Mouse (Mus musculus) limb, embryonic 13.5 days (tissue): ENCODE data around the gene Il22ra2. TPM values are rescaled to one million over a fixed set of nuclear protein-coding genes. Genes with fewer than 3 reads are reported as not detected.
A peak's percentile ranks its signal among the peaks of the same experiment; 100 is the strongest.

ENCODE experiments used
- ATAC-seq: fragments of 200-750 bp; cut with Nextera tagmentation; 2 replicates; pipeline ENCODE4 v1.8.0; 2017; ENCODE audit warnings: low read depth, moderate number of reproducible peaks, moderate TSS enrichment; ENCODE audit not compliant: low FRiP score
- H3K27ac ChIP-seq: fragments of 300-500 bp; sonication (generic); 2 replicates; pipeline ENCODE4 v1.5.1; 2015; ENCODE audit warnings: inconsistent platforms, mild to moderate bottlenecking, moderate library complexity
- H3K27me3 ChIP-seq: fragments of 300-500 bp; sonication (generic); 2 replicates; pipeline ENCODE4 v1.6.1; 2015; ENCODE audit warnings: mild to moderate bottlenecking, inconsistent platforms
- H3K36me3 ChIP-seq: fragments of 300-500 bp; sonication (generic); 2 replicates; pipeline ENCODE4 v1.6.1; 2015; ENCODE audit warnings: inconsistent platforms, mild to moderate bottlenecking, moderate library complexity
- H3K4me1 ChIP-seq: fragments of 300-500 bp; sonication (generic); 2 replicates; pipeline ENCODE4 v1.6.1; 2015; ENCODE audit warnings: inconsistent platforms
- H3K4me2 ChIP-seq: fragments of 300-500 bp; sonication (generic); replicated peaks from 2 replicates; pipeline ENCODE4 v1.6.1; 2015; ENCODE audit warnings: inconsistent platforms, mild to moderate bottlenecking, moderate library complexity
- H3K4me3 ChIP-seq: fragments of 300-500 bp; sonication (generic); 2 replicates; pipeline ENCODE4 v1.5.1; 2015; ENCODE audit warnings: moderate library complexity, mild to moderate bottlenecking, inconsistent platforms
- H3K9ac ChIP-seq: fragments of 300-500 bp; sonication (generic); 2 replicates; pipeline ENCODE4 v1.6.1; 2015; ENCODE audit warnings: mild to moderate bottlenecking, inconsistent platforms
- H3K9me3 ChIP-seq: fragments of 300-500 bp; sonication (generic); 2 replicates; pipeline ENCODE4 v1.6.1; 2016; ENCODE audit warnings: inconsistent platforms
- WGBS: fragments of 180-500 bp; shearing (Covaris S2); methylation state at CpG from one replicate; pipeline ENCODE4 v1.1.7; 2015; 5-methylcytosine and 5-hydroxymethylcytosine counted together
- polyA plus RNA-seq: library from polyadenylated mRNA; unstranded; fragments of >200 nt; fragmentation: Nextera tagmentation; extraction: Ambion mirVana; gene quantifications from 2 replicates; pipeline ENCODE4 v1.2.1, GENCODE M21; 2015

The Il22ra2 gene
- not detected in 2 replicates for polyA plus RNA-seq

DNA sequence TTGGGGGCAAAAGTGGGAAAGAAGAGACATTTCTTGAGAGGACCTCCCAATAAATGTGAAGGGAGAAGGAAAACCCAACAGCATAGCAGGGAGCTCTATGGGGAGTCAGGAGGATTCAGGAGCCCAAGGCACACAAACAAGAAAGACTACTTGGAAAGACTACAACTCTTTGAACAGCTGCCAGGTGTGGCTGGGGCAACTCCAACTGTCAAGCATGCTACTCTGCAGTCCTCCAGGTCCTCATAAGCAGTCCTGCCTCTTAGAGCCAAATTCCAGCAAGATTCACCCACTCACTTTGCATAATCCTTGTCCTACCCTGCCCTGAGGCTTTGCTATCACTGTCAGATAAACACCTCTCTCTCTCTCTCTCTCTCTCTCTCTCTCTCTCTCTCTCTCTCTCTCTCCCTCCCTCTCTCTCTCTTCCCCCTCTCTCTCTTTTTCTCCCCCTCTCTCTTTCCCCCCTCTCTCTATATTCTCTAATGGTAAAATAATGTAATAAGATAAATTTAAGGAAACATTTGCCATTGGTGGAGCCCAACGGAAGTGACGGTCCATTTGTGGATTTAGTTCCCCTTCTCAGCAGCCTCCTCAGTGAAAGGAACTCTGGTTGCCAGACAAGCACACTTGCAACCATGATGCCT, at the start of gene Il22ra2:
Gene Il22ra2 (plus strand): TSS at position 591 of the 641 bp plus-strand sequence.
- no peak for ATAC-seq
- Histone ChIP-seq H3K4me1 (no peaks in the 10 kb centered on the region), H3K9ac (no peak within 1 kb of the TSS), H3K27me3 (no peaks in the 10 kb centered on the region), H3K4me3 (no peak within 1 kb of the TSS), H3K4me2 (no peak within 1 kb of the TSS), H3K27ac (no peak within 1 kb of the TSS), H3K36me3 (no peaks in the 10 kb centered on the region), H3K9me3 (no peaks in the 10 kb centered on the region)
- WGBS: 94% methylated on average over 2 of the region's 2 CpGs

DNA sequence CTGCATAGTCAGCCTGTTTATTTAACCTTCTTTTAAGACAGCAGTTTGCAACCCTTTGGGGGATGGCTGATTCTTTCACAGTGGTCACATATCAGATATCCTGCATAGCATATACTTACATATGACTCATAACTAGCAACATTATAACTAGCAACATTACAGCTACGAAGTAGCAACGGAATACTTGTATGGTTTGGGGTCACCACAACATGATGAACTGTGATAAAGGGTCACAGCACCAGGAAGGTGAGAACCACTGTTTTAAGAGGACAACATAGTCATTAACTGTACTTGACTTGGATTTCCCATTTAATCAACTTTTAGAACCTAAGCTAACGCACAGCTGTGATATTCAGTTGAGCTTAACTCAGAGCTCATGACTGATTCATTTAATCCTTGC, 44.2 kb upstream of the Il22ra2 start:
- Histone ChIP-seq H3K27ac (no peak overlapping the region), H3K4me1 (peaks cover 4% of the 10 kb centered on the region; the same call in 1 of the 2 replicates), H3K9me3 (no peaks in the 10 kb centered on the region), H3K9ac (no peak overlapping the region), H3K36me3 (no peaks in the 10 kb centered on the region), H3K4me2 (no peak overlapping the region), H3K27me3 (no peaks in the 10 kb centered on the region), H3K4me3 (no peak overlapping the region)
- WGBS: 87% methylated on average over 3 of the region's 3 CpGs
- no peak for ATAC-seq

DNA sequence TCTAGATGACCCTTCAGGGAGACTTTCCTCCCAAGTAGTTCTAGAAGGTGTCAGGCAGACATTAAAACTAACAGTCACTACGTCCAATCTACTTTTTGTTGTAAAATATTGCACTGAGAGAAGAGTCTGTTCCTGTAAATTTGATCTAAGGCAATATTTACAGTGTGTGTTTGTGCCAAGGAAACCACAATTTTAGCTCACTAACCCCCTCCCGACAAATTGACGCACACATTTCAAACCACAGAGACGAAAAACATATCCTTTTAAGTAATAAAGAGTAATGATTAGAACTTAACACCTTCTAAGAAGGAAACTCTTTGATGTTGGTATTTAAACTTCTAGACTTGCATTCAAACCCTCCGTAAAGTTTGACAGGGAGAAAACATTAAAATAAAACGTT, 43.8 kb upstream of the Il22ra2 start:
- Histone ChIP-seq H3K4me3 (no peak overlapping the region), H3K9me3 (no peaks in the 10 kb centered on the region), H3K27me3 (no peaks in the 10 kb centered on the region), H3K27ac (no peak overlapping the region), H3K4me2 (no peak overlapping the region), H3K36me3 (no peaks in the 10 kb centered on the region), H3K9ac (no peak overlapping the region), H3K4me1 (peaks cover 4% of the 10 kb centered on the region; the same call in 1 of the 2 replicates)
- ATAC-seq: no peak
- WGBS: 46% methylated on average over 6 of the region's 6 CpGs

DNA sequence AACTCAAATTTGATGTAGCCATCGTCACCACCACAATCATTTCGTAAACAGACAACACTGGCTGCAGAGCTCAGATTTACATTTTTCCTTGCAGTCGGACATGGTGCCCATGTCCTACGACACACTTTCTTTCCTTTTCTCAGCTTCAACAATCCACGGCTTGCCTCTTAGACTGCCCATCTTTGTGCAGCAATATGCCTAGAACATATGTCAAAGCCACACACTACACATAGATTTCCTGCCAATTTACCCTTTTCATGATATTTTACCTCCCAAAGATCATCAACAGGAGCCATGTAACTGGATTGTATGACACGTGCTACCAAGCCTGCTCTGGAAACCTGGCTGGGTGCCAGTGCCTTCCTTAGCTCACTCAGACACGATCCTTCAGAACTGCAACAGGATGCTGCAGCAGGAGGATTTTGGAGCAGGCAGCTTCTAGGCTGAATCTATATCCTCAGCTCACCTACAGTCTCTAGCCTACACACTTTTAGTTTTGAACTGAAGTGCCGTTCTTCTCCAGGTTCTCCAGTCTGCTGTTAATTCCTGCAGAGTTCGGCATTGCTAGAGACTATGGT, 43.3 kb upstream of the Il22ra2 start:
- Histone ChIP-seq H3K4me1 (peaks cover 4% of the 10 kb centered on the region; the same call in 1 of the 2 replicates), H3K36me3 (no peaks in the 10 kb centered on the region), H3K9me3 (no peaks in the 10 kb centered on the region), H3K9ac (no peak overlapping the region), H3K27ac (no peak overlapping the region), H3K4me3 (no peak overlapping the region), H3K27me3 (no peaks in the 10 kb centered on the region), H3K4me2 (peak overlapping the region; percentile 26; the same call in 1 of the 2 replicates)
- 57% methylated on average over 9 of the region's 9 CpGs for WGBS
- ATAC-seq: no peak

DNA sequence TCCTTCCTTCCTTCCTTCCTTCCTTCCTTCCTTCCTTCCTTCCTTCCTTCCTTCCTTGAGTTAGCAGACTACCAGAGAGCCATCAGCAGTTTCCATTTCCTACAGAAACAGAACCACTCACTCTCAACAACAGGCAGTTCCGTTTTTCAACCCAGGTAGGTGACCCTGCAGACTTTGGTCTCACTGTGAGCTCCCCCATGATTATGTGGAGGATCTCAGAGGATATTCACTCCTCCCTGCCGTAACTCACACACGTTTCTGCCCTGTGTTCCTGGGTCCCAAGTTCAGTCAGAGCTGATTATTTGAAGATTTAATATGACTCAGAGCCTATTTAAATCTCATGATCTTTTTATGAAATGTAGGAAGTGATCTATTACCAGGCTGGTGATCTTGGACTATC, 41.1 kb upstream of the Il22ra2 start:
- no peaks in the 10 kb centered on the region for H3K27me3 ChIP-seq
- no peak overlapping the region for H3K27ac ChIP-seq
- H3K9ac ChIP-seq: no peak overlapping the region
- H3K4me3 ChIP-seq: no peak overlapping the region
- no peaks in the 10 kb centered on the region for H3K36me3 ChIP-seq
- WGBS: 63% methylated on average over 3 of the region's 3 CpGs
- no peak overlapping the region for H3K4me2 ChIP-seq
- no peaks in the 10 kb centered on the region for H3K9me3 ChIP-seq
- no peak for ATAC-seq
- H3K4me1 ChIP-seq: peaks cover 4% of the 10 kb centered on the region; the same call in 1 of the 2 replicates

DNA sequence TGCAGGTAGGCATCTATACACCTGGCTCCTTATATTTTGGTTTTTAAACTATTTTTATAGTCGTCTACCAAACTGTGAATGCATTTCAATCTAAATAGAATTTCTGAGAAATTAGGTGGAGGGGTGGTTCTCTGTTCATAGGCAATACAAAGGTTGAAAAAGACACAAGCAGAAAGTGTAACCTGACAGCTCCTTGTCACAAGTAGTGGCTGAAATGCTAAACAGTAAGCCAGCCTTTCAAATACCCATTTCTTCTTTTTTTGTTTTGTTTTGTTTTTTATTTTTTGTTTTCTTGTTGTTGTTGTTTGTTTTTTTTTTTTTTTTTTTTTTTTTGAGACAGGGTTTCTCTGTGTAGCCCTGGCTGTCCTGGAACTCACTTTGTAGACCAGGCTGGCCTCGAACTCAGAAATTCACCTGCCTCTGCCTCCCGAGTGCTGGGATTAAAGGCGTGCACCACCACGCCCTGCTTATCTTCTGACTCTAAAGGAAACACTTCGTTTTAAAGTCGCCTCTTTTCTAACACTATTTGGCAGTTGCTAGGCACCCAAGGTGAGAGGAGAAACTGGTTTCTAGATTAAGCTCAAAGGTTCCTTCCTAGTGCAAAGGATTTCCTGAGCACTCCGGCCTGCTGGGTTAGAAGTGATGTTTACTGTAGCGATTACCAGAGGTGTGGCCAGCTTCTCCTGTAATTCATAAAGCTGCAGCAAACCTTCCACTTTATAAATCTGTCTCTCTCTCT, 39.8 kb upstream of the Il22ra2 start:
- Histone ChIP-seq H3K9me3 (no peaks in the 10 kb centered on the region), H3K4me1 (peaks cover 4% of the 10 kb centered on the region; the same call in 1 of the 2 replicates), H3K4me2 (no peak overlapping the region), H3K4me3 (no peak overlapping the region), H3K36me3 (no peaks in the 10 kb centered on the region), H3K9ac (no peak overlapping the region), H3K27me3 (no peaks in the 10 kb centered on the region), H3K27ac (no peak overlapping the region)
- no peak for ATAC-seq
- WGBS: 76% methylated on average over 9 of the region's 9 CpGs

DNA sequence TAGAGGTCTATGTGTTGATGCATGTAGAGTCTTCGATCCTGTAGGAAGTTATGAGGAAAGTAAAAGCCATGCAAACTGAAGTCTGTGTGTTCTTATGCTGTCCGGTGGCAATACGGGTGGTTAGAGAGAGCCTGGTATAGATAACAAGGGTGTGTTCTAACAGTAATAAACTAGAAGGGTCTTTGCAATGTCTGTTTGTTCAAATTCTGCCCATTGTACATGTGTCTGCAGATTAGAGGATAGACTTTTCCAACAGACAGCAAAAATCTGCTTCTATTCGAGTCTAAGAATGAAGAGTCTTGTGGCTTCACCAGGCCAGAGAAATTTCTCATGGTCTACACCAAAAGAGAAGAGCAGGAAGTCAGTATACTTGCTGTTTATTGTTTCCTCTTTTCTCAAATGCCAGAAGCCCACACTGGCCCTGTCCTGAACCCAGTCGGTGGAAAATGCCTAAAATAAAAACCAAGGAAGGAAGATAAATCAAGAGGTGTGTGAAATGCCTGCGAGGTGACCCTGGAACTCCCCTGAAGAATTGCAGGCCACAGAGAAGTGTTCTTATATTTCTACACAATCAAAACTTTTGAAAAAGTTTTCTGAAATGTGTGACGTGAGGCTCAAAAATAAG, 38.9 kb upstream of the Il22ra2 start:
- Histone ChIP-seq H3K4me1 (peaks cover 4% of the 10 kb centered on the region; the same call in 1 of the 2 replicates), H3K36me3 (no peaks in the 10 kb centered on the region), H3K27me3 (no peaks in the 10 kb centered on the region), H3K4me3 (no peak overlapping the region), H3K9me3 (no peaks in the 10 kb centered on the region), H3K27ac (no peak overlapping the region), H3K4me2 (no peak overlapping the region), H3K9ac (no peak overlapping the region)
- no peak for ATAC-seq
- WGBS: 69% methylated on average over 7 of the region's 7 CpGs

DNA sequence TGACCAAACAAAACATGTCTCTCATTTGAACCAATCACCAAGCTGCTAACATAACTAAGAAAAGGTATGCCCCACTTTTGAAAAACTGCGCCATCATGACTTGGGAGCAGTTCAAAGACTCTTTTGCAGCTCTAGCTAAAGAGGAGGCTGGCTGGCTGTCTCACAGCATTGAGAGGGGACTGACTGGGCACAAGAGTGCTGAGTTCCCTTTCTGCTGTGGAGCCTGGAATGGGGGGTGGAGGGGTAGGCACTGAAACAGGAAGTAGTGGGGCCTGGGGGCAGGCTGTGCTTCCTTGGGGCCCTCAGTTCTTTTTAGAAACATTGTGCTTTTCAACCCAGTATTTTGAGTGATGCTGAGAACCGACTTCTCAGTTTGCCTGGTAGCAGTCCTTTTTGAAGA, 37.7 kb upstream of the Il22ra2 start:
- no peak overlapping the region for H3K4me2 ChIP-seq
- H3K4me1 ChIP-seq: no peaks in the 10 kb centered on the region
- H3K9ac ChIP-seq: no peak overlapping the region
- H3K4me3 ChIP-seq: no peak overlapping the region
- no peaks in the 10 kb centered on the region for H3K27me3 ChIP-seq
- H3K9me3 ChIP-seq: no peaks in the 10 kb centered on the region
- H3K27ac ChIP-seq: no peak overlapping the region
- WGBS: 72% methylated on average over 2 of the region's 2 CpGs
- ATAC-seq: no peak
- H3K36me3 ChIP-seq: no peaks in the 10 kb centered on the region

DNA sequence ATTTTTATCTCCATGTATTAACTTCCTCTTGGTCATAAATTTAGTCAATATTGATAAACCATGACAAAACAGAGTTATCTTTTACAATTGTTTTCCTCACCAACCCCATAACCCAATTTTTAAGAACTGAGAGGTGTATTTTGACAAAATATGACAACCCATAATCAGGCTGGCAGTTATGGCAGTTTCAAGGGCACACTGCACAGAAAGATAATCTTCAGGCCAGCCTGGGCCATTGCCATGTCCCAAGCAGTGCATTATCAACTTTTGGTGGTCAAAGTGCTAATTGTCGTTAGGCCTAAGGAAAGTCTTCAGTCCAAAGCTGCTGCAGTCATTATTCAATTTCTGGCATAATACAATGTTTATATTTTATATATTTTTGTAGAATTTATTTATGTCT, 37.0 kb upstream of the Il22ra2 start:
- no peak for ATAC-seq
- H3K9me3 ChIP-seq: no peaks in the 10 kb centered on the region
- H3K27me3 ChIP-seq: no peaks in the 10 kb centered on the region
- H3K27ac ChIP-seq: no peak overlapping the region
- H3K4me3 ChIP-seq: no peak overlapping the region
- H3K4me2 ChIP-seq: no peak overlapping the region
- WGBS: 89% methylated on average over 1 of the region's 1 CpGs
- H3K36me3 ChIP-seq: no peaks in the 10 kb centered on the region
- no peak overlapping the region for H3K9ac ChIP-seq
- H3K4me1 ChIP-seq: no peaks in the 10 kb centered on the region

DNA sequence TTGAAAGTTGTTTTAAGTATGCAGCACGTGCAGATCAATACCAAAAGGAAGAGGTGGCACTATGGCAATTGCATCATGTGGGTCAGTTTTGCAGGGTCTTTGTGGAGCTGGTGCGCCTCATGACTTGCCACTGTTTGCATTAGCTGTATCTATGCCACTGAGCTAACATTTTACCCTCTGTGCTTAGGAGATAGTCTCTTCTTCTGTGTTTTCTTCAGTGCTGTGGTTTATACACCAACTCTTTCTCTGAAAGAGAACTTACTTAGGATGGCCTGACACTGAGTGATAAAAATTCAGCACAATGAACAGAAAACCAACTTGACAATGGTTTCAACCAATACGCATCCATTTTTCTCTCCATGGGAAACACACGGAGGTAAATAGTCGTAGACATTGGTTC, 35.9 kb upstream of the Il22ra2 start:
- no peak for ATAC-seq
- Histone ChIP-seq H3K4me3 (no peak overlapping the region), H3K9me3 (no peaks in the 10 kb centered on the region), H3K4me1 (no peaks in the 10 kb centered on the region), H3K27me3 (no peaks in the 10 kb centered on the region), H3K27ac (no peak overlapping the region), H3K4me2 (no peak overlapping the region), H3K36me3 (no peaks in the 10 kb centered on the region), H3K9ac (no peak overlapping the region)
- WGBS: 92% methylated on average over 5 of the region's 5 CpGs

DNA sequence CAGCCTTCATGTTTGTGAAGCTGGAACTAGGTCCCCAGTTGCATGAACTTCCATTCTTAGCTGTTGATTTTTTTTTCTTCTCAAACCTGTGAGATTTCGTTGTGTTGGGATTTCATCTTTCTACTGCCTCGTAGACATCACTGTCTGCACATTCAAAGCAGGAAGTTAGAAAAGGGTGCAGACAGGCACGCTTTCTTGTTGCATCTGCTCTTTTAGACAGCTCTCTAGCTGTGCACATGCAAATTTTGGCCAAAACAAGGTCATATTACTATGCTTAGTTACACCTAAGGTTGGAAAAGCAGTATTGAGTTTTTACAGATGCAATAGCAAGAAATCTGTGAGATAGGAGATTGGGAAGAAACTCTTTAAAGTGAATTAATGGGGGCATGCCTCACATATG, 34.5 kb upstream of the Il22ra2 start:
- no peaks in the 10 kb centered on the region for H3K4me1 ChIP-seq
- no peaks in the 10 kb centered on the region for H3K27me3 ChIP-seq
- no peak overlapping the region for H3K4me3 ChIP-seq
- 85% methylated on average over 3 of the region's 3 CpGs for WGBS
- ATAC-seq: no peak
- no peak overlapping the region for H3K9ac ChIP-seq
- H3K4me2 ChIP-seq: no peak overlapping the region
- no peaks in the 10 kb centered on the region for H3K36me3 ChIP-seq
- H3K9me3 ChIP-seq: no peaks in the 10 kb centered on the region
- H3K27ac ChIP-seq: no peak overlapping the region

DNA sequence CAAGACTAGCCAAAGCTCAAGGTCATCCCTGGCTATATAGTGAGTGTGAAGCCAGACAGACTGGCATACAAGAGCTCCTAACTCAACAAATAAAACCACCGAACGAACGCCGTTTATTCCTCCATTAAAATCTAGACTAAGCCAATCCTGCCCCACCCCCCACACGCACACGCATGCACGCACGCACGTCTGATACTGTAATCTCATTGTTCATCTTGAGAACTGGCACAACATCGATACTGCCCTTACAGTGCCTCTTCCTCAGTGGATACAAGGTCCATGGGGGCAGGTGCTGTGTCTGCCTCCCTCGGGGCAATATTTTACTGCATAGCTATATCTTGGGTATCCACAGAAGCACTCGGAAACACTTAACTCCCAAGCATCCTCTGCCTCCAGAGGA, 32.2 kb upstream of the Il22ra2 start:
- H3K36me3 ChIP-seq: no peaks in the 10 kb centered on the region
- no peak overlapping the region for H3K4me3 ChIP-seq
- no peak overlapping the region for H3K27ac ChIP-seq
- H3K4me1 ChIP-seq: peaks cover 22% of the 10 kb centered on the region
- no peak overlapping the region for H3K4me2 ChIP-seq
- no peak for ATAC-seq
- WGBS: 81% methylated on average over 12 of the region's 12 CpGs
- no peaks in the 10 kb centered on the region for H3K9me3 ChIP-seq
- H3K9ac ChIP-seq: no peak overlapping the region
- no peaks in the 10 kb centered on the region for H3K27me3 ChIP-seq
